Comparison of ENCODE assay signal across 24 mouse cellular contexts in the genomic region with DNA sequence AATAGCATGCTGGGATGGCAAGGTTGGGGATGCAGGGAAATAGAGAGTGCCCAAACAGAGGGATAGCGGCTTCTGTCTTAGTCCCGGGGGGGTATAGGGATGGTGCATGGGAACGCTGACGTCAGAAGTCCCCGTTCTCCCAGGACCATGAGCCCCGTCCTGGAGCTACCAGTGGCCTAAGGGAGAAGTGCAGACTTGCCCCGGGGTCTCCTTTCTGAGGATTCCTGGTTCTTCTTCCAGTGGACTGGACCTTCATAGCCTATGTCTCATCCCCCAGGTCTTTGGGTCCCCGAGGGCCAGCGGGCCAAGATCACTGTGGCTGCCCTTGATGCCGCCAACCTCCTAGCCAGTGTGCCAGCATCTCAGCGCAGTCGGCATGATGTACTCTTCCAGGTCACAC. TPM values are rescaled to one million over a fixed set of nuclear protein-coding genes. Genes with fewer than 3 reads are reported as not detected.
"Had no signal": no experiment of that assay in that cellular context is flagged by ENCODE, and none has a peak within 500 bp of the region (broad histone marks: within the 10 kb centered on the region; RNA-seq: fewer than 3 reads in every experiment).

No protein-coding gene starts in this region.

- H3K27ac ChIP-seq: lung, embryonic 15.5 days; macrophage; midbrain, embryonic 13.5 days; midbrain, embryonic 15.5 days; neural tube, embryonic 13.5 days; neural tube, embryonic 15.5 days had no signal

- H3K36me3 ChIP-seq: lung, embryonic 15.5 days; midbrain, embryonic 13.5 days; midbrain, embryonic 15.5 days; neural tube, embryonic 13.5 days; neural tube, embryonic 15.5 days had no signal

- H3K9me3 ChIP-seq: lung, embryonic 15.5 days; megakaryocyte, embryonic 14.5 days; midbrain, embryonic 13.5 days; midbrain, embryonic 15.5 days; neural tube, embryonic 13.5 days; neural tube, embryonic 15.5 days had no signal

- H3K4me3 ChIP-seq: lung, embryonic 15.5 days; megakaryocyte, embryonic 14.5 days; midbrain, embryonic 13.5 days; midbrain, embryonic 15.5 days; neural tube, embryonic 13.5 days; neural tube, embryonic 15.5 days had no signal

- DNase-seq: lung, adult 2 months; lung, postnatal 14 days; lung, postnatal 36 days; retina, postnatal 1 day; right cerebral cortex, adult 18-20 months; right cerebral cortex, postnatal 25 days; right cerebral cortex, postnatal 4 days; spleen, adult 18-20 months; thymus, adult 18-20 months; thymus, postnatal 14 days; thymus, postnatal 36 days had no signal

- H3K27me3 ChIP-seq: lung, embryonic 15.5 days had no signal

RNA-seq across cellular contexts. Expression of gene Cspg4, which starts 31.9 kb away (rescaled TPM):
- total RNA-seq: megakaryocyte progenitor cell, adult 5-6 weeks; monocyte, adult 5-6 weeks had no signal
- polyA plus RNA-seq: macrophage had no signal

RNA-seq across cellular contexts. Expression of gene Odf3l1, which starts 32.3 kb away (rescaled TPM):
- total RNA-seq: megakaryocyte progenitor cell, adult 5-6 weeks; midbrain, postnatal 0 days; monocyte, adult 5-6 weeks had no signal
- polyA plus RNA-seq: lung, postnatal 0 days; macrophage; midbrain, embryonic 11.5 days; midbrain, embryonic 13.5 days; midbrain, embryonic 15.5 days; neural tube, embryonic 11.5 days; neural tube, embryonic 13.5 days had no signal
